Mouse (Mus musculus): ENCODE data around the gene Dctn5.

- TF ChIP-seq POLR2A (IDR thresholded peaks at IDR 0.05; ENCODE audit: low read depth, low read length) (no peak), CTCF (conservative IDR thresholded peaks at IDR 0.05; ENCODE audit: insufficient read depth, insufficient read length, low read depth, low read length) (no peak)
These were observed 5.3 kb downstream of the Dctn5 start for GRCm38 (mm10) chr7:122138190-122138589.

Measured in kidney, adult 2 months (tissue).